Mouse (Mus musculus): ENCODE measurements at regions not wholly inside any gene's neighbourhood (a gene's known extent, or its start where the extent isn't known, plus 50 kb on each side); places are given as distances from the start of the nearest gene placed in this dataset.

GRCm38 (mm10) chr14:105433456-105433855 is 175.1 kb downstream of the Ndfip2 start:
- no peaks in the 10 kb centered on the region for H3K36me3 ChIP-seq
- H3K9ac ChIP-seq (replicated peaks): no peak overlapping the region
- H3K27ac ChIP-seq: no peak overlapping the region
- no peak overlapping the region for H3K4me2 ChIP-seq
- H3K27me3 ChIP-seq: no peaks in the 10 kb centered on the region
- no peak for ATAC-seq (ENCODE audit: insufficient number of reproducible peaks, insufficient read depth, low FRiP score, low TSS enrichment, low read depth)
- no peak overlapping the region for H3K4me3 ChIP-seq (replicated peaks)
- H3K9me3 ChIP-seq: no peaks in the 10 kb centered on the region
- peaks cover 10% of the 10 kb centered on the region for H3K4me1 ChIP-seq (replicated peaks)
- WGBS: 95% methylated on average over 2 of the region's 2 CpGs

DNA sequence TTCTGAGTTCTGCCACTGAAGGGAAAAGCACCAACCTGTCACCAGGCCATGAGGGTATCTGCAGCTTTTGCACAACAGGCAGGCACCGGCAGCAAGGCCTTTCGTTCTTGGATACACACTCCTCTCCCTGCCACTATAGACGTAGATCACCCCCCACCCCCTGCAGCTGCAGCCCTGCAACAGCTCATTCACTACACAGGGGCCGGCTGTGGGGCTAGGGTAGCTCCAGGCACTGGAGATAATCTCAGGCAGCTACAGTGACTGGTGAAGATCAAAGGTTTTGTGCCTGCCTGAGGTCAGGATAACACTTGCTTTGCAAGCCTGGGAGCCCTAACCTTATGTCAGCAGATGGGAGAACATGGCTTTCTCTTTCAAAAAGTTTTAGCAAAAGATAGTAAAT is 174.3 kb downstream of the Ndfip2 start:
- no peaks in the 10 kb centered on the region for H3K27me3 ChIP-seq
- H3K36me3 ChIP-seq: no peaks in the 10 kb centered on the region
- H3K27ac ChIP-seq: no peak overlapping the region
- no peak overlapping the region for H3K9ac ChIP-seq (replicated peaks)
- H3K4me2 ChIP-seq: 0 out of 2 replicates have a peak overlapping the region, but pooled peaks have one; percentile 10
- H3K4me3 ChIP-seq (replicated peaks): no peak overlapping the region
- no peaks in the 10 kb centered on the region for H3K9me3 ChIP-seq
- under 1% methylated on average over 4 of the region's 4 CpGs for WGBS
- ATAC-seq (ENCODE audit: insufficient number of reproducible peaks, insufficient read depth, low FRiP score, low TSS enrichment, low read depth): no peak; the same call in 1 of the 2 replicates
- peaks cover 11% of the 10 kb centered on the region for H3K4me1 ChIP-seq (replicated peaks)

GRCm38 (mm10) chr14:105431584-105431983 is 173.2 kb downstream of the Ndfip2 start:
- Histone ChIP-seq H3K27me3 (no peaks in the 10 kb centered on the region), H3K4me2 (no peak overlapping the region), H3K9me3 (no peaks in the 10 kb centered on the region), H3K36me3 (no peaks in the 10 kb centered on the region), H3K4me1 (replicated peaks) (peaks cover 21% of the 10 kb centered on the region), H3K4me3 (replicated peaks) (no peak overlapping the region), H3K27ac (no peak overlapping the region), H3K9ac (replicated peaks) (no peak overlapping the region)
- ATAC-seq (ENCODE audit: insufficient number of reproducible peaks, insufficient read depth, low FRiP score, low TSS enrichment, low read depth): no peak
- WGBS: 93% methylated on average over 4 of the region's 4 CpGs

GRCm38 (mm10) chr14:105429664-105430257 is 171.4 kb downstream of the Ndfip2 start:
- H3K27ac ChIP-seq: no peak overlapping the region
- H3K4me3 ChIP-seq (replicated peaks): no peak overlapping the region
- H3K36me3 ChIP-seq: no peaks in the 10 kb centered on the region
- H3K9ac ChIP-seq (replicated peaks): no peak overlapping the region
- no peaks in the 10 kb centered on the region for H3K9me3 ChIP-seq
- no peak for ATAC-seq (ENCODE audit: insufficient number of reproducible peaks, insufficient read depth, low FRiP score, low TSS enrichment, low read depth)
- WGBS: 70% methylated on average over 5 of the region's 5 CpGs
- H3K27me3 ChIP-seq: no peaks in the 10 kb centered on the region
- H3K4me2 ChIP-seq: no peak overlapping the region
- H3K4me1 ChIP-seq (replicated peaks): peaks cover 26% of the 10 kb centered on the region

DNA sequence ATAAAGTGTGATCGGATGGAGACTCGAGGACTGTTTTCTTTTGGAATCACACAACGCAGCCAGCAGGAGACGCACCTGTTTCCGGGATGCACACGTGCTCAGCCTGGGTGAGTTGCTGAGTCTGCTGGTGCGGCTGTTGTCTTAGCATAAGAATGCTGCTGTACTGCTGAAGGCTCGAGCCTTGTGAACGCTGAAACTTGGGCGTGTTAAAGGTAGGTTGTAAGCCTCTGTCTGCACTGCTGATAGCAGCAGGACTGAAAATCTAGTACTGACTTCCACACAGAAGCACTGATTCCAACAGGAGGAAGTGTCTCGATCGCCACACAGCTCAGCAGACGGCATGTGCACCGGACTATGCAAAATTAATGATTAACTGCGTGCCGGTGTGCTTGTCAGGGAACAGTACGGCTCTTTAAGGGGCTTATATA is 169.1 kb downstream of the Ndfip2 start:
- no peaks in the 10 kb centered on the region for H3K9me3 ChIP-seq
- peak overlapping the region; percentile 30 for H3K4me2 ChIP-seq
- H3K27ac ChIP-seq: peak overlapping the region; percentile 59; the same call in 1 of the 2 replicates
- ATAC-seq (ENCODE audit: insufficient number of reproducible peaks, insufficient read depth, low FRiP score, low TSS enrichment, low read depth): no peak
- no peak overlapping the region for H3K4me3 ChIP-seq (replicated peaks)
- no peak overlapping the region; the same call in 1 of the 2 replicates for H3K9ac ChIP-seq (replicated peaks)
- H3K4me1 ChIP-seq (replicated peaks): peaks cover 21% of the 10 kb centered on the region
- H3K36me3 ChIP-seq: no peaks in the 10 kb centered on the region
- H3K27me3 ChIP-seq: no peaks in the 10 kb centered on the region
- 35% methylated on average over 17 of the region's 17 CpGs for WGBS

DNA sequence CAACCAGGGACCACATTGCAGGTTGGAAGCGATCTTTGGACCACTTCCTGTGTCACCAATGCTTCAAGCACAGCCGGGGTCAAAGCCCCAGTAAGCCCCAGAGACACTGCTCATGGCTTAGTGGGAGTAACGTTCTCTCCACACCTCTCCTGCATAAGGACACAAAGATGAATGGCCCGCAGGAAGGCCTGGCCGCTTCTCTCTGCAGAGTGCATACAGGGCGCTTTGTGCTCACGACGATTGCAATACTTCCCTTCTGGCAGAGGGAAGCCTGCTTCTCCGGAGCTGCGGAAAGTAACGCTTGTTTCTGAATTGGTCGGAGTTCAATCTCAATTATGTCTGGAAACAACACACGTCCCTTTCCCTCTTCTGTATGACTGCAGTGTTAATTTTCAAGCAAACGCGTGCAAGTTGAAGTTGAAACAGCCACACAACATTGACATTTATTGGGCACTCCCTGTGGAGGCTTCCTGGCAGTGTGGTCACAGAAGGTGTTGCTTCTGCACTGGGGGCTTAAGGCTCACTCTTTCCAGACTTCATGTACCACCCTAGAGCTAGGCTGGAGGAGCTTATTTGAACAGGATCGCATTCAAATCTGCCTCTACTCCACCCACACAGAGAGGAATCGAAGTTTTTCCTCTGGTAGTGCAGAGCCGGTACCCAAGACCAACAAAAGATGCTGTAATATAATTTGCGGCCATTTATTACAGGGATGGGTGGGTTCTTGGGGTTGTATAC is 168.4 kb downstream of the Ndfip2 start:
- Histone ChIP-seq H3K4me2 (peak overlapping the region; percentile 30), H3K27me3 (no peaks in the 10 kb centered on the region), H3K9me3 (no peaks in the 10 kb centered on the region), H3K27ac (peak overlapping the region; percentile 70), H3K4me3 (replicated peaks) (no peak overlapping the region), H3K4me1 (replicated peaks) (peaks cover 18% of the 10 kb centered on the region), H3K9ac (replicated peaks) (no peak overlapping the region), H3K36me3 (no peaks in the 10 kb centered on the region)
- WGBS: 46% methylated on average over 19 of the region's 19 CpGs
- ATAC-seq (ENCODE audit: insufficient number of reproducible peaks, insufficient read depth, low FRiP score, low TSS enrichment, low read depth): no peak; the same call in 1 of the 2 replicates

DNA sequence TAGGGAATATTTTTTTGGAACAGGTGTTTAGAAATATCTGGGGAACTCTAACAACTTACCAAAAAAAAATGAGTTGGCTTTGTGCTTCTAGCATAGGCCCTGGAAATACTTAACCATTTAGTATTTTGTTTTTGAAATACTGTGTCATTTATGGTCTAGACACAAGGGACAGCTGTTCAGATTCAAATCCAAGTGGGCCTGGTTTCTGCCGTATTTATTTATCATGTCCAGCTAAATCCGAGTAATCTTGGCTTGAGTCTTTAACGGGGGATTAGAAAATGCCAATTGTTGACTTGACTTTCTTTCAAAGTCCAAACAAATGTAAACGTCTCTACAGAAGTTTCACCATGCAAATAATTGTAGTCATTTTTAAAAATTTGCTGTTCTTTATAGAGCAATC is 159.6 kb downstream of the Ndfip2 start:
- Histone ChIP-seq H3K4me1 (replicated peaks) (peaks cover 12% of the 10 kb centered on the region; the same call in 1 of the 2 replicates), H3K36me3 (no peaks in the 10 kb centered on the region), H3K4me2 (no peak overlapping the region), H3K4me3 (replicated peaks) (no peak overlapping the region), H3K27me3 (no peaks in the 10 kb centered on the region), H3K27ac (no peak overlapping the region), H3K9ac (replicated peaks) (no peak overlapping the region), H3K9me3 (no peaks in the 10 kb centered on the region)
- 59% methylated on average over 4 of the region's 4 CpGs for WGBS
- no peak for ATAC-seq (ENCODE audit: insufficient number of reproducible peaks, insufficient read depth, low FRiP score, low TSS enrichment, low read depth)

DNA sequence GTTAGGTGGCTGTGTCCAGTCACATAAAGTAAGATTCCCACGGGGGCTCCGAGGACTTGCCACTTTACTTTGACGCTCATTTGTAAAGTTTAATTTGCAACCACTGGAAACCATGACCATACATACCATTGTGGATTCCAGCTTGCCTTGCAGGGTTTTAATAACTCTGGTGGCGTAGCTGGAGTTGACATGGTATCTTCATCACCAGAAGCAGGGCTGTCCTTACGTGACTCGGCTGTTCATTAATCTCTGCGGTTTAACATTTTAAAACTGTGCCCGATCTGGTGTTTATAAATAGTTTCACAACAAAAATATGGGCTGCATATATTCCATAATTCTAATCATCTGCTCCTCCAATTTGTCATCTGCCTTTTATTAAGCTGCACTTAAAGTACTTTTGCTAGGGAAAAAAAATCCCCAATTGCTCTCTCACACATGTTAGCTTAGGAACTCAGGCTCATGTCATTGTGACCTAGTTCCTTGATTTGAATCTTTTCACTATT is 159.1 kb downstream of the Ndfip2 start:
- Histone ChIP-seq H3K27ac (0 out of 2 replicates have a peak overlapping the region, but pooled peaks have one; percentile 50), H3K27me3 (no peaks in the 10 kb centered on the region), H3K36me3 (no peaks in the 10 kb centered on the region), H3K9me3 (no peaks in the 10 kb centered on the region), H3K4me3 (replicated peaks) (no peak overlapping the region), H3K9ac (replicated peaks) (no peak overlapping the region), H3K4me2 (peak overlapping the region; percentile 21; the same call in 1 of the 2 replicates), H3K4me1 (replicated peaks) (peaks cover 12% of the 10 kb centered on the region; the same call in 1 of the 2 replicates)
- 33% methylated on average over 8 of the region's 8 CpGs for WGBS
- no peak for ATAC-seq (ENCODE audit: insufficient number of reproducible peaks, insufficient read depth, low FRiP score, low TSS enrichment, low read depth)

DNA sequence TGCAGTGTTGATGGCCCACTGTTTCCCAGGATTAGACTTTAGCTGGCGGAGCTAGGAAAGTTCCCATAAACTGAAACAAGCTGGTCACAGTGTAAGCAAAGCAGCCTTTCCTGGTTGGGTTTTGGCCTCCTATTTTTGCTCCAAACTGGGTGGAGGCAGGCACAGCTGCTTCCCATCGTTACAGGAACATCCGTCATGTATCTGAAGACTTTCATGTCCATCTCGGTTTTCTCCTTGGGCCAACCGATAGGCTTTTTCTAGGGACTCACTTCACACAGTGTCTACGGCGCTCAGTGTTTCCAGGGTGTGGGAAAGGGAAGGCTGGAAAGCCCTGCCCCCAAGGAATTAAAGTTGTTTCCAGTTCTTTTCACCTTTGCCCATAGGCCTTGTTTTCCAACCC is 158.6 kb downstream of the Ndfip2 start:
- H3K4me1 ChIP-seq (replicated peaks): peaks cover 12% of the 10 kb centered on the region; the same call in 1 of the 2 replicates
- no peaks in the 10 kb centered on the region for H3K27me3 ChIP-seq
- H3K36me3 ChIP-seq: no peaks in the 10 kb centered on the region
- H3K27ac ChIP-seq: 0 out of 2 replicates have a peak overlapping the region, but pooled peaks have one; percentile 50
- peak overlapping the region; percentile 21; the same call in 1 of the 2 replicates for H3K4me2 ChIP-seq
- 42% methylated on average over 7 of the region's 7 CpGs for WGBS
- no peaks in the 10 kb centered on the region for H3K9me3 ChIP-seq
- H3K4me3 ChIP-seq (replicated peaks): no peak overlapping the region
- no peak overlapping the region for H3K9ac ChIP-seq (replicated peaks)
- ATAC-seq (ENCODE audit: insufficient number of reproducible peaks, insufficient read depth, low FRiP score, low TSS enrichment, low read depth): 0 out of 2 replicates have a peak, but pooled peaks have one; percentile 66

DNA sequence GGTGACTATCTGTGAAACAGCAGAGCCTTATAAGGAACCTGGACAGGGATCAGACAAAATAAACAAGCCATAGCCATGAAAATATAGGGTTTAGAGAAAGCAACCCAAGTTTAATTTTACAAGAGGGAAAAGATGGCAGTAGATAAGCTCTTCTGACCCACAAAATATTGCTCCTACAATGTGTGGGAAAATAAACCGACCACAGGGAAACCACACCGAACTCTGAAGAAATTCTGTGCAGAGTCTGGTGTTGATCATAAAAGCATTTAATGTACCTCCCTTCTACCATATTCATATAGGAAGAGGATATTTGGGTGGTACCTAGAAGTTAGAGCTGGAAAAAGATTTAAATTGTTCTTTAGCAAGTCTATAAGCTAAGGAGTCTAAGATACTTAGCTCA is 146.3 kb downstream of the Ndfip2 start:
- Histone ChIP-seq H3K4me3 (replicated peaks) (no peak overlapping the region), H3K36me3 (no peaks in the 10 kb centered on the region), H3K9me3 (no peaks in the 10 kb centered on the region), H3K27ac (no peak overlapping the region), H3K4me1 (replicated peaks) (no peaks in the 10 kb centered on the region), H3K27me3 (no peaks in the 10 kb centered on the region), H3K4me2 (no peak overlapping the region), H3K9ac (replicated peaks) (no peak overlapping the region)
- 89% methylated on average over 2 of the region's 2 CpGs for WGBS
- ATAC-seq (ENCODE audit: insufficient number of reproducible peaks, insufficient read depth, low FRiP score, low TSS enrichment, low read depth): no peak

- no peak for ATAC-seq (ENCODE audit: insufficient number of reproducible peaks, insufficient read depth, low FRiP score, low TSS enrichment, low read depth)
- H3K36me3 ChIP-seq: no peaks in the 10 kb centered on the region
- no peak overlapping the region for H3K27ac ChIP-seq
- 88% methylated on average over 6 of the region's 6 CpGs for WGBS
- H3K4me3 ChIP-seq (replicated peaks): no peak overlapping the region
- H3K9me3 ChIP-seq: no peaks in the 10 kb centered on the region
- no peak overlapping the region for H3K4me2 ChIP-seq
- no peak overlapping the region for H3K9ac ChIP-seq (replicated peaks)
- no peaks in the 10 kb centered on the region for H3K27me3 ChIP-seq
- H3K4me1 ChIP-seq (replicated peaks): peaks cover under 1% of the 10 kb centered on the region; the same call in 1 of the 2 replicates
These were observed 145.9 kb downstream of the Ndfip2 start for GRCm38 (mm10) chr14:105404241-105404640.

Measured in limb, embryonic 12.5 days (tissue).